Mouse (Mus musculus) small intestine, adult 2 months (tissue): ENCODE measurements at regions not wholly inside any gene's neighbourhood (a gene's known extent, or its start where the extent isn't known, plus 50 kb on each side); places are given as distances from the start of the nearest gene placed in this dataset.

Source experiments
- CTCF ChIP-seq: fragments of 200-500 bp; IDR thresholded peaks from 2 replicates; pipeline ENCODE4 v1.5.1; 2012; ENCODE audit warnings: low read depth, mild to moderate bottlenecking, control low read depth, inconsistent platforms, low read length, moderate library complexity, mixed read lengths; ENCODE audit not compliant: insufficient replicate concordance, insufficient read length; ENCODE audit errors: extremely low read depth
- POLR2A ChIP-seq: fragments of 200-500 bp; IDR thresholded peaks from 2 replicates; pipeline ENCODE4 v1.6.1; 2012; ENCODE audit warnings: low read depth, mild to moderate bottlenecking, control low read depth, inconsistent platforms, low read length, moderate library complexity

DNA sequence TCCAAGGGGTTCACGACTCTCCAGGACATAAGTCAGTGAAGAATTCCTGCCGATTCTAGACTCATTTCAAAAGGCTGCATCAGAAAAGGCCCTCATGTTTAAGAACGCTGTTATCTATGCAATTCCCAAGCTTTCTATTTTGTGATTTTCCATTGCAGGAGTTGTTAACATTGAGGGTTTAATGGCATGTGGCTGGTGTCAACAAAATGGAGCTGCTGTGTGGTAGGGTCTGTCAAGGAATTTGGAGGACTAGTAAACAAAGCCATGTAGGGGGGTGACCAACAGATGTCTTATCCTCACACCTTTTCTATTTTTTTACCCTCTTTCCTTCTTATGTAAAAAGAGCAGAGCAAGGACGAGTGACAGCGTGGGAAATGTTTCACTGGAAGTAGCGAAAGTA lies 186.9 kb upstream of the Ccdc122 start:
- no peak for TF ChIP-seq CTCF
- no peak for TF ChIP-seq POLR2A
